Mouse (Mus musculus) gastrocnemius, postnatal 25 days (tissue): Measurements from ENCODE around the gene Kdm5a. TPM values are rescaled to one million over a fixed set of nuclear protein-coding genes. Genes with fewer than 3 reads are reported as not detected.
A peak's percentile ranks its signal among the peaks of the same experiment; 100 is the strongest.

Experiments used
- DNase-seq: peaks from one replicate; pipeline ENCODE4 v3.0.0; 2022
- total RNA-seq, 2 experiments: library from RNA; stranded (reverse); gene quantifications; 1 replicate in 1 of 2; 2 replicates in 1 of 2; pipeline ENCODE4 v1.2.3; 2021

Gene Kdm5a
- total RNA-seq, 2 experiments from 2014 or later: 18.4 to 19.1 TPM

- no peak for DNase-seq
Measured at GRCm38 (mm10) chr6:120471991-120472441, 108.1 kb downstream of the Kdm5a start.

GRCm38 (mm10) chr6:120472455-120473140, 108.7 kb downstream of the Kdm5a start:
- no peak for DNase-seq

GRCm38 (mm10) chr6:120473427-120473826, 109.5 kb downstream of the Kdm5a start:
- DNase-seq: no peak

- no peak for DNase-seq
Measured at GRCm38 (mm10) chr6:120475288-120475687, 111.4 kb downstream of the Kdm5a start.

- DNase-seq: no peak
Measured at GRCm38 (mm10) chr6:120479302-120479701, 115.4 kb downstream of the Kdm5a start.

GRCm38 (mm10) chr6:120480361-120480760, 116.4 kb downstream of the Kdm5a start:
- no peak for DNase-seq

GRCm38 (mm10) chr6:120481538-120481937, 117.6 kb downstream of the Kdm5a start:
- peak; percentile 20 for DNase-seq

GRCm38 (mm10) chr6:120482021-120482420, 118.1 kb downstream of the Kdm5a start:
- no peak for DNase-seq

- peak; percentile 17 for DNase-seq
Measured at GRCm38 (mm10) chr6:120482756-120483155, 118.8 kb downstream of the Kdm5a start.

GRCm38 (mm10) chr6:120483211-120483626, 119.3 kb downstream of the Kdm5a start:
- DNase-seq: no peak

- no peak for DNase-seq
Measured at GRCm38 (mm10) chr6:120485038-120485437, 121.1 kb downstream of the Kdm5a start.

- no peak for DNase-seq
Measured at GRCm38 (mm10) chr6:120486051-120486510, 122.2 kb downstream of the Kdm5a start.

- DNase-seq: no peak
Measured at GRCm38 (mm10) chr6:120488647-120489046, 124.7 kb downstream of the Kdm5a start.

- no peak for DNase-seq
Measured at GRCm38 (mm10) chr6:120489461-120489860, 125.5 kb downstream of the Kdm5a start.

GRCm38 (mm10) chr6:120491064-120491463, 127.1 kb downstream of the Kdm5a start:
- no peak for DNase-seq

GRCm38 (mm10) chr6:120491862-120492498, 128.1 kb downstream of the Kdm5a start:
- no peak for DNase-seq

- DNase-seq: no peak
Measured at GRCm38 (mm10) chr6:120492499-120493373, 128.8 kb downstream of the Kdm5a start.

- DNase-seq: peak; percentile 38
Measured at GRCm38 (mm10) chr6:120493374-120494181, 129.7 kb downstream of the Kdm5a start, which contains the start of gene Tmem121b. TSS of gene Tmem121b (minus strand) at chr6:120493807.
